In genomic region chr2:128127691-128128292, GRCm38 (mm10) we compare ENCODE assay signal across 8 mouse cellular contexts. TPM values are rescaled to one million over a fixed set of nuclear protein-coding genes. Genes with fewer than 3 reads are reported as not detected.
A peak's percentile ranks its signal among the peaks of the same experiment; 100 is the strongest.
DNase-seq lines count a peak whose midpoint lies in the region; ATAC-seq and TF ChIP-seq lines count a peak whose summit lies in the region.

No protein-coding gene starts in this region.

- TF ChIP-seq EP300 in lung, postnatal 0 days (IDR thresholded peaks at IDR 0.05): no peak

- peak; percentile 32 for ATAC-seq in forebrain, embryonic 16.5 days
- peak; percentile 66 for ATAC-seq in lung, postnatal 0 days

- peak overlapping the region; percentile 100 for H3K4me2 ChIP-seq in forebrain, embryonic 16.5 days (ENCODE audit: low read length)
- peak overlapping the region; percentile 94 for H3K4me2 ChIP-seq in lung, postnatal 0 days (replicated peaks; ENCODE audit: low read depth, low read length)

- H3K4me1 ChIP-seq in cerebellum, adult 2 months (ENCODE audit: control insufficient read depth, insufficient read depth, low read length): peaks cover 3% of the 10 kb centered on the region
- H3K4me1 ChIP-seq in forebrain, embryonic 16.5 days (replicated peaks; ENCODE audit: control insufficient read depth, insufficient read depth, low read length): peaks cover 42% of the 10 kb centered on the region
- H3K4me1 ChIP-seq in lung, postnatal 0 days (ENCODE audit: insufficient read depth, low read depth, low read length): peaks cover 18% of the 10 kb centered on the region; the same call in 1 of the 2 replicates

- H3K4me3 ChIP-seq in cerebellum, adult 2 months (replicated peaks; ENCODE audit: insufficient read depth, low read depth, low read length): peak overlapping the region; percentile 75
- H3K4me3 ChIP-seq in forebrain, embryonic 16.5 days (replicated peaks; ENCODE audit: low read length): peak overlapping the region; percentile 73
- H3K4me3 ChIP-seq in lung, postnatal 0 days (ENCODE audit: low read depth, low read length): peak overlapping the region; percentile 79

- peak overlapping the region; percentile 62 for H3K9ac ChIP-seq in forebrain, embryonic 16.5 days (replicated peaks; ENCODE audit: low read depth, low read length)
- peak overlapping the region; percentile 37 for H3K9ac ChIP-seq in lung, postnatal 0 days (replicated peaks; ENCODE audit: low read depth)

- DNase-seq in NIH3T3 (ENCODE audit: low read depth): peak; percentile 89
- DNase-seq in cerebellum, adult 2 months: peak; percentile 66 to 67
- peak; percentile 87 for DNase-seq in heart, postnatal 4 days
- DNase-seq in layer of hippocampus, adult 8-10 months (ENCODE audit: low spot score in 2 of 2): peak; percentile 37 to 52
- peak; percentile 96 for DNase-seq in lung, postnatal 0 days (ENCODE audit: low spot score)
- DNase-seq in ovary, postnatal 10 days (ENCODE audit: low spot score): peak; percentile 56
- DNase-seq in urinary bladder, postnatal 36 days (ENCODE audit: low spot score in 2 of 2): peak; percentile 67 to 85

- H3K36me3 ChIP-seq in forebrain, embryonic 16.5 days (ENCODE audit: control insufficient read depth, insufficient read depth): no peaks in the 10 kb centered on the region
- H3K36me3 ChIP-seq in lung, postnatal 0 days (ENCODE audit: insufficient read depth, low read length): peaks cover 12% of the 10 kb centered on the region; the same call in 1 of the 2 replicates

- WGBS in cerebellum, adult 2 months: under 1% methylated on average over 48 of the region's 48 CpGs
- WGBS in forebrain, embryonic 16.5 days: 0% methylated on average over 48 of the region's 48 CpGs
- under 1% methylated on average over 48 of the region's 48 CpGs for WGBS in lung, postnatal 0 days

- H3K27me3 ChIP-seq in cerebellum, adult 2 months (ENCODE audit: control insufficient read depth, insufficient read depth, low read length): no peaks in the 10 kb centered on the region; the same call in 1 of the 2 replicates
- H3K27me3 ChIP-seq in forebrain, embryonic 16.5 days (replicated peaks; ENCODE audit: control insufficient read depth, insufficient read depth, low read length): peaks cover 23% of the 10 kb centered on the region
- H3K27me3 ChIP-seq in lung, postnatal 0 days (replicated peaks; ENCODE audit: insufficient read depth, low read length): no peaks in the 10 kb centered on the region

- no peaks in the 10 kb centered on the region for H3K9me3 ChIP-seq in forebrain, embryonic 16.5 days (ENCODE audit: control insufficient read depth, low read length)
- H3K9me3 ChIP-seq in lung, postnatal 0 days (ENCODE audit: low read length): no peaks in the 10 kb centered on the region

- no peak for TF ChIP-seq CTCF in cerebellum, adult 2 months (IDR thresholded peaks at IDR 0.05; ENCODE audit: borderline replicate concordance, insufficient read depth, low read depth, low read length)
- TF ChIP-seq CTCF in lung, postnatal 0 days (IDR thresholded peaks at IDR 0.05): 0 out of 2 replicates have a peak, but pooled peaks have one; percentile 16

- TF ChIP-seq POLR2A in cerebellum, adult 2 months (IDR thresholded peaks at IDR 0.05; ENCODE audit: borderline replicate concordance, insufficient read depth, low read length): no peak

- H3K27ac ChIP-seq in cerebellum, adult 2 months (ENCODE audit: insufficient read depth, low read length): 0 out of 2 replicates have a peak overlapping the region, but pooled peaks have one; percentile 9
- H3K27ac ChIP-seq in forebrain, embryonic 16.5 days (ENCODE audit: low read length): peak overlapping the region; percentile 58
- peak overlapping the region; percentile 96 for H3K27ac ChIP-seq in lung, postnatal 0 days (ENCODE audit: low read length)

RNA-seq across cellular contexts. Expression of gene Bcl2l11, which starts 2.0 kb away (rescaled TPM):
- polyA plus RNA-seq in cerebellum, adult 2 months (2012; rRNA removed): 5.2 and 5.8 TPM in 2 replicates
- 8.8 and 10.1 TPM in 2 replicates for polyA plus RNA-seq in forebrain, embryonic 16.5 days (2015; fragmentation: Nextera tagmentation; extraction: Ambion mirVana)
- total RNA-seq in heart, postnatal 4 days (2021): 10 to 100 TPM; 28.2 to 29.9 TPM
- total RNA-seq in layer of hippocampus, adult 8-10 months (2022): 1 to 10 TPM; 5.1 to 8.1 (median 6.5) TPM
- 18.5 and 18.6 TPM in 2 replicates for polyA plus RNA-seq in lung, postnatal 0 days (2015; fragmentation: Nextera tagmentation; extraction: Ambion mirVana)

Comparison
In these comparisons a context has a peak if more than half of its experiments do, and no peak if none do; other contexts are left out.
1. Peak in every context shown above with its lines: DNase-seq, ATAC-seq, H3K4me3 ChIP-seq and H3K27ac ChIP-seq.
2. DNase-seq: peak in every context shown above with its lines; median percentile 96 in lung, postnatal 0 days; 89 in NIH3T3; 87 in heart, postnatal 4 days; 76 in urinary bladder, postnatal 36 days; 66 in cerebellum, adult 2 months; 56 in ovary, postnatal 10 days; 44 in layer of hippocampus, adult 8-10 months.
3. H3K27ac ChIP-seq: peak in every context shown above with its lines; median percentile 96 in lung, postnatal 0 days; 58 in forebrain, embryonic 16.5 days; 9 in cerebellum, adult 2 months.